Mouse (Mus musculus) megakaryocyte, embryonic 14.5 days (primary cell): Measurements from ENCODE around the gene Cldn15. TPM values are rescaled to one million over a fixed set of nuclear protein-coding genes. Genes with fewer than 3 reads are reported as not detected.
"Not testable (repeated sequence)": the region's sequence is repeated elsewhere in the genome, so short reads cannot be mapped to it uniquely, and the experiment has no call there.

Experiments used
- H3K27me3 ChIP-seq: replicated peaks from 2 replicates; pipeline ENCODE3; 2012; ENCODE audit warnings: inconsistent platforms
- H3K36me3 ChIP-seq: replicated peaks from 2 replicates; pipeline ENCODE3; 2012; ENCODE audit warnings: low read length, inconsistent platforms, mixed read lengths
- H3K4me1 ChIP-seq: 2 replicates; pipeline ENCODE4 v1.6.1; 2012; ENCODE audit warnings: inconsistent platforms
- H3K4me3 ChIP-seq: replicated peaks from 2 replicates; pipeline ENCODE3; 2012; ENCODE audit warnings: moderate library complexity, mild to moderate bottlenecking, inconsistent platforms
- H3K9me3 ChIP-seq: 2 replicates; pipeline ENCODE4 v1.6.1; 2012; ENCODE audit warnings: inconsistent platforms
- FLI1 ChIP-seq: IDR thresholded peaks from 2 replicates; pipeline ENCODE4 v1.6.1; 2012; ENCODE audit warnings: low read length, inconsistent platforms, mixed read lengths
- GATA1 ChIP-seq: IDR thresholded peaks from 3 replicates; pipeline ENCODE4 v1.6.1; 2012; ENCODE audit warnings: mixed read lengths, low read length, inconsistent platforms, borderline replicate concordance
- polyA plus RNA-seq: library from polyadenylated mRNA; stranded (reverse); fragments of >175 nt; gene quantifications from 2 replicates; pipeline ENCODE4 v1.2.3, GENCODE M21; 2012; ENCODE audit warnings: low replicate concordance; ENCODE audit not compliant: insufficient read depth

Cldn15 gene
- polyA plus RNA-seq, 1 experiment: 4.8 TPM

GRCm38 (mm10) chr5:136933930-136934329 lies 32.5 kb upstream of the Cldn15 start:
- no peaks in the 10 kb centered on the region for H3K27me3 ChIP-seq
- H3K4me3 ChIP-seq: no peak overlapping the region
- H3K4me1 ChIP-seq: peaks cover 3% of the 10 kb centered on the region; the same call in 1 of the 2 replicates
- peaks cover 68% of the 10 kb centered on the region for H3K36me3 ChIP-seq
- TF ChIP-seq GATA1: no peak
- TF ChIP-seq FLI1: no peak
- no peaks in the 10 kb centered on the region; the same call in 1 of the 2 replicates for H3K9me3 ChIP-seq

DNA sequence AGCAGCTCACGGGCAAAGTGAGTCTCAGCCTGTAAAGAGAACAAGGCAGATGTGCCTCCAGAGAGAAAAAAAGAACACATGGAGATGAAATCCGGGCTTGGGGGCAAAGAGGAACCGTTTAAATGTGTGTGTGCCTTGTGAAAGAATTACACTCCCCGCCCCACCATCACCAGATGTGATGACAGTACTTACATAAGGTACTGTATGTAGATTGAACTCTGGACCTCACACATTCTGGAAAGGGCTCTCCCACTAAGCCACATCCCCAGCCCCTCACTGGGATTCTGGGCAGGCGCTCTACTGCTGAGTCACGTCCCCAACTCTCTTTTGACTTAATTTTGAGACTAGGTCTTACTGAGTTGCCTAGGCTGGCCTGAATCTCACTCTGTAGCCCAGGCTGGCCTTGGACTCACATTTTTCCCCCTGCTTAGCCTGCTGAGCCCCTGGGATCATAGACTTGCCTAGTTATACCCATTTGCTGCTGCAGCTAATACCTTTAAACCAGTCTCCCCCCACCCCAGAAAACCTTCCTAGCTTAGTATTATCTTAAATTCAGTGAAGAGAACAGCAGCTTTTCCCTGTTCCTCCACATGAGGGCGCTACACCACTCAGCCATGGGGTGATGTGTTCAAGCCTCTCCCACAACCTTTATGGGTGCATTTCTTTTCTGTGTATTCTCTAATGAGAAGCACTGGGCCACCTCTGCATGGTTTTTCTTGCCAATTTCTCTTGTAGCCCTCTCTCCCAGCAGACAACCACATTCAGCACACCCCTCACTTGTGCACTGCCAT lies 30.3 kb upstream of the Cldn15 start:
- Histone ChIP-seq H3K27me3 (no peaks in the 10 kb centered on the region), H3K36me3 (peaks cover 53% of the 10 kb centered on the region), H3K4me1 (no peaks in the 10 kb centered on the region), H3K4me3 (no peak overlapping the region), H3K9me3 (peaks cover 5% of the 10 kb centered on the region)
- TF ChIP-seq GATA1 (no peak), FLI1 (no peak)

DNA sequence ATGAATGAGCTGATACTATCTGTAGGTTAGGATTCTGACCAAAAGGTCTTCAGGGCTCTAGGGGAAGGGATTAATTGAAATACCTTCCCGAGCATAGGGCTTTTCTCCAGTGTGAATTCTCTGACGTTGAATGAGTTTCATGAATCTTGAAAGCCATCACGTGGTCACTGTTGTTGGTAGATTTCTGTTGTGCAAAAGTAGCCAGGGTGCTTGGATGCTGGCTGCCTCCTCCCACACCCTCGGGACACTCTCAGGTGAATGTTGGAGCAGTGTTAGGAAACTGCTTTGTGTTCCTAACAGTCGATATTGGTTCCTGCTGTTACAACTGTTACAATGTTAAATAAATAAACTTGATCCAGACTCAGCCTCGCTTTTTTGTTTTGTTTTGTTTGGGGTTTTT lies 29.7 kb upstream of the Cldn15 start:
- no peaks in the 10 kb centered on the region for H3K27me3 ChIP-seq
- H3K9me3 ChIP-seq: peaks cover 5% of the 10 kb centered on the region
- H3K4me3 ChIP-seq: no peak overlapping the region
- TF ChIP-seq GATA1 (no peak), FLI1 (no peak)
- no peaks in the 10 kb centered on the region for H3K4me1 ChIP-seq
- H3K36me3 ChIP-seq: peaks cover 46% of the 10 kb centered on the region

DNA sequence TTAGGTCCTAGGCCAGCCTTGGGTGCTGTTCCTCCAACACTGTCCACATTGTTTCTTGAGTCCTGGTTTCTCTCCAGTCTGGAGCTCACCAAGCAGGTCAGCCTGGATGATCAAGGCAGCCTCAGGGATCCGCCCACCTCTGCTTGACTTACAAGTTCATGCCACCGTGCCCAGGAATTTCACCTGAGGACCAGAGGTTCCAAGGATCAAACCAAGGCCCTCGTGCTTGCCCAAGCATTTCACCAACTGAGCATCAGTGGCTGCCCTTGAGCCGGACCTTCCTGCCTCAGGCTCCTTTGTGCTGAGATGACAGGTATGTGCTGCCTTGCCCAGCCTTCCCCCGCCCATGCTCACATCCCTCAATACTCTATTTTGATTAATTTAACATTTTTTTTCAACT lies 28.8 kb upstream of the Cldn15 start:
- H3K4me1 ChIP-seq: no peaks in the 10 kb centered on the region
- no peaks in the 10 kb centered on the region for H3K27me3 ChIP-seq
- peaks cover 39% of the 10 kb centered on the region for H3K36me3 ChIP-seq
- peaks cover 5% of the 10 kb centered on the region for H3K9me3 ChIP-seq
- TF ChIP-seq FLI1 (no peak), GATA1 (no peak)
- H3K4me3 ChIP-seq: no peak overlapping the region

DNA sequence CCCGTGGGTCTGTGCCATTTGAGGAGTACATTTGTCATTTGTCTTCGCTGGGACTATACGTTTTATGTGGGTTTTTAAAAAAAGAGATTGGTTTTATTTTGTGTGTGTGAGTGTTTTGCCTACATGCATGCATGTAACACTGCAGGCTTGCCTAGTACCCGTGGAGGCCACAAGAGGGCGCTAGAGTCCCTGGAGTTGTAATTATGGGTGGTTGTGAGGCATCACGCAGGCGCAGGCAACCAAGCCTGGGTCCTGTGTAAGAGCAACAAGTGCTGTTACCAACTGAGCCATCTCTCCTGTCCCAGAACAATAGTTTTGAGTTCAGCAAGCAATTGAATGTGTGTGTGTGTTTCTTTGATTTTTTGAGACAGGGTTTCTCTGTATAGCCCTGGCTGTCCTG lies 27.1 kb upstream of the Cldn15 start:
- Histone ChIP-seq H3K9me3 (peaks cover 5% of the 10 kb centered on the region), H3K27me3 (no peaks in the 10 kb centered on the region), H3K36me3 (peaks cover 22% of the 10 kb centered on the region), H3K4me3 (no peak overlapping the region), H3K4me1 (no peaks in the 10 kb centered on the region)
- TF ChIP-seq GATA1: no peak
- no peak for TF ChIP-seq FLI1

GRCm38 (mm10) chr5:136940029-136940428 lies 26.4 kb upstream of the Cldn15 start:
- not testable (repeated sequence) for H3K4me3 ChIP-seq, H3K27me3 ChIP-seq, H3K9me3 ChIP-seq, H3K4me1 ChIP-seq
- H3K36me3 ChIP-seq: peaks cover 15% of the 10 kb centered on the region

- peaks cover 10% of the 10 kb centered on the region for H3K36me3 ChIP-seq
- H3K4me1 ChIP-seq: no peaks in the 10 kb centered on the region
- H3K27me3 ChIP-seq: peaks cover 4% of the 10 kb centered on the region
- peaks cover 5% of the 10 kb centered on the region for H3K9me3 ChIP-seq
- TF ChIP-seq FLI1: no peak
- H3K4me3 ChIP-seq: no peak overlapping the region
Observed at GRCm38 (mm10) chr5:136940845-136941560, 25.4 kb upstream of the Cldn15 start.

GRCm38 (mm10) chr5:136942781-136943180 lies 23.6 kb upstream of the Cldn15 start:
- Histone ChIP-seq H3K4me1 (no peaks in the 10 kb centered on the region), H3K36me3 (peaks cover 7% of the 10 kb centered on the region), H3K9me3 (peaks cover 9% of the 10 kb centered on the region), H3K27me3 (peaks cover 4% of the 10 kb centered on the region), H3K4me3 (no peak overlapping the region)
- no peak for TF ChIP-seq GATA1
- TF ChIP-seq FLI1: no peak

GRCm38 (mm10) chr5:136943382-136943781 lies 23.0 kb upstream of the Cldn15 start:
- peaks cover 4% of the 10 kb centered on the region for H3K27me3 ChIP-seq
- H3K9me3 ChIP-seq: peaks cover 14% of the 10 kb centered on the region
- no peaks in the 10 kb centered on the region for H3K4me1 ChIP-seq
- TF ChIP-seq GATA1 (no peak), FLI1 (no peak)
- H3K4me3 ChIP-seq: no peak overlapping the region
- peaks cover 6% of the 10 kb centered on the region for H3K36me3 ChIP-seq

- Histone ChIP-seq H3K4me1 (peaks cover 7% of the 10 kb centered on the region), H3K27me3 (peaks cover 4% of the 10 kb centered on the region), H3K36me3 (no peaks in the 10 kb centered on the region), H3K4me3 (no peak overlapping the region), H3K9me3 (peaks cover 9% of the 10 kb centered on the region)
- TF ChIP-seq FLI1: no peak
- no peak for TF ChIP-seq GATA1
Observed at GRCm38 (mm10) chr5:136945084-136945483, 21.3 kb upstream of the Cldn15 start.
